Mouse (Mus musculus) CH12.LX (cell line): ENCODE data around the gene Vwa3b.

Experiments used
- CTCF ChIP-seq, 2 experiments: IDR thresholded peaks in 1 of 2; conservative IDR thresholded peaks in 1 of 2; 2 replicates each; pipeline ENCODE4 v1.5.1; 2011 to 2012; ENCODE audit warnings: low read depth in 2 of 2, low read length in 2 of 2, improper control_type of control experiment in 1 of 2, inconsistent platforms in 1 of 2, mild to moderate bottlenecking in 1 of 2, moderate library complexity in 1 of 2
- EP300 ChIP-seq: IDR thresholded peaks from 2 replicates; pipeline ENCODE4 v1.6.1; 2011; ENCODE audit warnings: low read length, improper control_type of control experiment
- MXI1 ChIP-seq: IDR thresholded peaks from 2 replicates; pipeline ENCODE4 v1.6.1; 2011; ENCODE audit warnings: mild to moderate bottlenecking, low read depth, low read length, improper control_type of control experiment
- NELFE ChIP-seq: IDR thresholded peaks from 2 replicates; pipeline ENCODE4 v1.6.1; 2011; ENCODE audit warnings: low read depth, low read length, improper control_type of control experiment
- NRF1 ChIP-seq: IDR thresholded peaks from 2 replicates; pipeline ENCODE4 v1.6.1; 2014; ENCODE audit warnings: low read depth, mild to moderate bottlenecking, inconsistent platforms, low read length, improper control_type of control experiment, moderate library complexity
- PAX5 ChIP-seq: IDR thresholded peaks from 2 replicates; pipeline ENCODE4 v1.6.1; 2012; ENCODE audit warnings: low read length, inconsistent platforms, mixed read lengths
- POLR2A ChIP-seq: IDR thresholded peaks from 2 replicates; pipeline ENCODE4 v1.6.1; 2011; ENCODE audit warnings: low read depth, mild to moderate bottlenecking, improper control_type of control experiment, low read length
- SMC3 ChIP-seq: IDR thresholded peaks from 2 replicates; pipeline ENCODE4 v1.6.1; 2011; ENCODE audit warnings: low read depth, low read length, improper control_type of control experiment
- ZKSCAN1 ChIP-seq: IDR thresholded peaks from 2 replicates; pipeline ENCODE4 v1.6.1; 2012; ENCODE audit warnings: low read depth, inconsistent platforms, low read length, improper control_type of control experiment, borderline replicate concordance
- ZMIZ1 ChIP-seq: IDR thresholded peaks from 2 replicates; pipeline ENCODE4 v1.6.1; 2012; ENCODE audit warnings: low read depth, mild to moderate bottlenecking, inconsistent platforms, low read length, improper control_type of control experiment

DNA sequence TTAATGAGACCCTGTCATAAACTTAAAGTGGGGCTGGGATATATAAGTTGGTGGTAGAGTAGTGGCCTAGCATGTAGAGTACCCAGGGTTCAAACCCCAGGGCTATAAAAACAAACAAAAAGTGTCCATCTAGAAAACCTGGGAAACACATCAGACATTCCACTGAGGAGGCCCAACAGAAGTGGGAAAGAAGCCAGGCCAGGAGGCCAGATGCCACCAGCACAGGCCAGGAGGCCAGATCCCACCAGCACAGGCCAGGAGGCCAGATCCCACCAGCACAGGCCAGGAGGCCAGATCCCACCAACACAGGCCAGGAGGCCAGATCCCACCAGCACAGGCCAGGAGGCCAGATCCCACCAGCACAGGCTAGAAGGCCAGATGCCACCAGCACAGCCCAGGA lies 104.8 kb downstream of the Vwa3b start:
- TF ChIP-seq POLR2A (no peak), SMC3 (no peak), NRF1 (no peak), EP300 (no peak), ZKSCAN1 (no peak), MXI1 (no peak), NELFE (no peak), ZMIZ1 (no peak), PAX5 (no peak), CTCF (conservative IDR thresholded peaks at IDR 0.05 in 1 of 2, IDR thresholded peaks at IDR 0.05 in 1 of 2; ENCODE audit: low read depth in 2 of 2, low read length in 2 of 2) (no peak)
